Mouse (Mus musculus): ENCODE measurements around the gene Prr29.

The Prr29 gene

DNA sequence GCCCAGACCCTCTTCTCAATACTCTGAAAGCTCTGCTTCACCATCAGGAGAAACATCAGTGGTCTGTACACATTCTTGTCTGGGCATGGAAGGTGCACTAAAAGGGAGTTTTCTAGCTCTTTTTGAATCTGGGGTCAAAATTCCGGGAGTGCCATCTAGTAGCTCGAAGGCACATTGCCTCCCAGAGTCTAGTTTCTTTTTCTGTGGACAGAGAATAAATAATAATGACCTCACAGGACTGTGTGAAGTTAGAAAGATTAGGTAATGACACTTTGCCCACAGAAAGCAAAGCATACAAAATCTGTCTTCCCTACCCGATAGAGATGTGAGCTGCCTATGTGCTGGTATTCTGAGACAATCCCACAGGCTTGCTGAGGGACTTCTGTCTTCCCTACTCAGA lies 45.2 kb downstream of the Prr29 start:
- no peak for DNase-seq

DNA sequence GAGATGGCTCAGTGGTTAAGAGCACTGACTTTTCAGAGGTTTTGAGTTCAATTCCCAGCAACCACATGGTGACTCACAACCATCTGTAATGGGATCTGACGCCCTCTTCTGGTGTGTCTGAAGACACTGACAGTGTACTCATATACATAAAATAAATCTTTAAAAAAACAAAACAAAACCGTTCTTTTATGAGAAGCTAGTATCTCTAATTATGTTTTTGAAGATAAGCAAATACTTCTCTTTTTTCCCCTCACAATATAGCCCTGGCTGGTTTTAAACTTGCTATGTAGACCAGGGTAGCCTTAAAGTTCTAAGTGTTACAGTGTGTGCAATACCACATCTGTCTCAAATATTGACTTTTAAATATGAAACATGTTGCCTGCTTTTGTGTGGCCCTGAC lies 45.9 kb downstream of the Prr29 start:
- DNase-seq, result no peak

DNA sequence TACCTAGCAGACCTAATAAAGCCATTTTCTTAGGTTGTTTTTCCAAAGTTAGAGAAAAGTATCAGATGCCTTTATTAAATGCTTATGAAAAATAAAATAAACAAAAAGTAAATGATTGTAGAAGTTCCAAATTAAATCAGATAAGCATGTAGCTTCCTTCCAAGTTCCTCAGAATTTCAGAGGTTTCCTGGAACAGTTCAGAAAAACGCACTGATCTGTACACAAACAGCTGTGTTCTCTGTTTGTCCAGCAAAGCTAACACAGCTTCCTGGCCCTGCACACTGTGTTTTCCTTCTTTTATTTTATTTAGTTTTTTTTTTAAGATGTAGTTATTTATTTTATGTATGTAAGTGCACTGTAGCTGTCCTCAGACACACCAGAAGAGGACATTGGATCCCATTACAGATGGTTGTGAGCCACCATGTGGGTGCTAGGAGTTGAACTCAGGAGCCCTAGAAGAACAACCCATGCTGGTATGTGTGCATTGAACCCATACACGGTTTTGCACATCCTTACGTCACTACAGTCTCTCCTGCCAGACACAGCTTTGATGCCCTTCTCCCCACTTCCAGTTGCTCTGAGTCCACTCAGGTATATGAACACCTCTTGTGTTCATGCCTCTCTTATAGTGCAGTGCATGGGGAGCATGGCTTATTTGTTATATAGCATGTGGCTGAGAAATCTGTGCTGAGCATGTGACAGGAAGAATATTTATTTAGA lies 47.5 kb downstream of the Prr29 start:
- no peak for DNase-seq

DNA sequence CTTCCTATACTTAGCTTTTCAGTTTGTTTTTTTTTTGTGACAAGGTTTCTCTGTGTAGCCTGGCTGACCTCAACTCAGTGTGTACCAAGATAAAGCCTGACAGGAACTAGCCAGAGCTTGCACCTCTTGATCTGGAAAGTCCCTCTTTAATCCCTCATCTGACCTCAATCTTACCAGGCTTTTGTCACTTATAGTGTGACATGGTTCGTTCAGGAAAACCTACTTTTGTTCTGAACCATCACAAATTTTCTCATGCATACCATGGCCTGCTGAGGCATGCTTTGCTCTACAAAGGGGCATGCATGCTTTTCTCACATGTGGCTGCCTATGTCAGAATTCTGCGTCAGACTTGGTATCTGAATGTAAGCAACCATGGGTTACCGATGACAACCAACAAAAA lies 51.1 kb downstream of the Prr29 start:
- no peak for DNase-seq

DNA sequence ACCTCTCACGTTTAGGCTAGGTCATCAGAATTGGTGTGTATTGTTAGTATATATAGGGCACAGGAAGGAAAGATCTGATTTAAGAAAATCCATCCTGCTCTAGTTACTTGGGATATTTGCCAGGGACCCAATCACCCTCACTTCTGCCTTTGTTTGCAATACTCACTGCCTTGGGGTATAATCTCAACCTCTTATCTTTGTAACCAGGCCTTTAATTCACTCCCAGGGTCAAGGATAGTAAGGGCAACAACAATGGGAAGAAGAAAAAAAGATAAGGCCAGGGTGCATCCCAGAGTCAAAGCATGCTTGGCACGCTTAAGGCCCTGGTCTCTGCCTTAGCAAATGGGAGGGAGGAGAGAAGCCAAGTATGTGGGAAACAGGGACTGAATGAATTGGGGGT lies 52.6 kb downstream of the Prr29 start:
- DNase-seq, result no peak

DNA sequence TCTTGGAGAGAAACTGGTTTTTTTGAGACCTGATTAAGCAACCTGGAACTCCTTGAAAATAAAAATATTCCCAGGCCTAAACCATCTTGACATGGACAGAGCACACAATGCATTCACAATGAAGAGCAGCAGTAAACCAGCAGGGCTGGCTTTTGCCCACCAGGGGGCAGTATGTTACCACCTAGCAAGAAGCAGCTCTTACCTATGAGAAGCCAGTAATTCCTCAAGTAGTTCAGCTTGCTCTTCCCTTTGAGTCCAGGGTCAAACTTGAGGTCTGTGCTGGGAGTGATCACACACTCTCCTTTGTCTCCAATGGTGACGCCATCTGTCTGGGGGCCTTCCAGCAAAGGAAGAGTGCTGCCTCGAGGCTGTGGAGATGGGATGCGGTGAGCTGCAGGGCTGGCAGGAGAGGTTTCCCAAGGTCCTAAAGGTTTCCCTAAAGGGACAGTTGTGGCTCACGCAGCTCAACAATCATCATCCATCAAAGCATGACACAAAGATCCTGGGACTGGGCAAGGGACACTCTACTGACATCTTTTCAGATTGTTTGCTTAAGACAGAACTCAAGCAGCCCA lies 53.4 kb downstream of the Prr29 start:
- peak; percentile 74 for DNase-seq

DNA sequence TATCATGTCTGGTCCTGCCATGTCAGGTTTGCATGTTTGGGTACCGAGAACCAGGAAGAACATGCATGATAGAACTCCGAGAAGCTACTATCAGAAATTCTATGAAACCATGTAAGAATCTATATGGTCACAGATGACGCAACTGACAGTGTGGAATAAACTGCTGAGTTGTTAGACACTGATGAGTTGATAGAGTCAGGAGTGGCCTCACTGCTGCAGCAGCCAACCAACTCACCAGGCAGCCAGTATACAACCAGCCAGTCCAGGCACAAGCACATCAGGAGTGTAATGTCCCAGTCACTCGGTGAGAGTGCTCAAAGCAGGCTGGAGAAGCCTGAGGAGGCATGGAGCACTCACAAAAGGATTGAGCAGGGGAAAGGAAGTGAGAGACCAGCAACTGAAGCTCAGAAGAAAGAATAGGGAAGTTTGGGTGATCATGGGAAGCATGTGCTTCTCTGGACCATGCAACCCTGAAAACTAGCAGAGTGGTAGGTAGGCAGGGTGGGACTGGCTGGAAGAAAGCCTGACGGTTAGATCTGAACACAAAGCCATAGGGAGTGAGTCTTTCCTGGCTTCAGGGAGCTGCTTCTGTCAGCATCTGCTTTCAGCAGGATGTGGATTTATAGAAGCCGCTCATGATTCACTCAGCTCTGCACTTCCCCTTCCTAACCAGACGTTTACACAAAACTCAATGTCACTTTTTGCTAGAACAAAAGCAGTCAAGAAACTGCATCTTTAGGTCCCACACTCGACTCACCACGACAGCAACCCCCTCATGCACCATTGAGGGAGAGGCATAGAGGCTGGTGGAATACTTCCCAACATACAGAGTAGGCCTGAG lies 54.2 kb downstream of the Prr29 start:
- DNase-seq, result no peak

DNA sequence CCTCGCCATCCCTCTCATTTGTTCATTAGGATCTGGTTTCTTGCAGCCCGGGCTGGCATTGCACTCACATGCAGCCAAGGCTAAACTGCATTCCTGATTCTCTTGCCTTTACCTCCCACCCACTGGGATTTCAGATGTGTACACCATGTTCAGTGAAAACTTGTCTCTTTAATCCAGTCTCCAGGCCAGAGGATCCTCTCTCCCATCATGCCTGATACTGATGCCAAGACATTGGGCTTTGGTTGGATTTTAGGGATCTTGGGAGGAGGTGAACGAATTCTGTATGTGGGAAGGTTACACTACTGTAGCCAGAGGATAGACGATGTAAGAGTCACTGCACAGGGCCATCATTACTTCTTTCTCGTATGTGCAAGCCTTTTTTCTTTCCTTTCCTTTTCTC lies 59.9 kb downstream of the Prr29 start:
- no peak for DNase-seq

DNA sequence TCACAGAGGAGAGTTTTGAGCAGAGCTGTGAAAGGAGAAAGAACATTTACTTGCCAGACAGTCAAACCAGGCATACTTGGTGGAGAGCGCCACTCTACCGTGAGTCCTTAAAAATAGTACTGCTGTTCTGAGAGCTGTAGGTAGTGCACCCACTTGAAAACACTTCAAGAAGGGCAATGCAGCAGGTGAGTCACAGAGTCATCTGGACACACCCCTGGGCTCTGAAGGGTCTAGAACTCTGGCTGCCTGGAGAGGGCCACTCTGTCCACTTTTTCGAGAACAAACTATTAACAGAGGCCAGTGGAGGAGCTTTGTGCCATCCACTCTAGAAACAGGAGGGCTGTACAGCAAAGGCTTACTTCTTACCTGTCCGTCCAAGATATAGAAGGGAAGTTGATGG lies 61.2 kb downstream of the Prr29 start:
- DNase-seq, result no peak

All from cerebellum, adult 11 months (tissue).